Mouse (Mus musculus): ENCODE measurements around the gene Specc1. TPM values are rescaled to one million over a fixed set of nuclear protein-coding genes. Genes with fewer than 3 reads are reported as not detected.

Specc1 gene
- polyA plus RNA-seq, 1 experiment from 2014 or later = 17.1 TPM

DNA sequence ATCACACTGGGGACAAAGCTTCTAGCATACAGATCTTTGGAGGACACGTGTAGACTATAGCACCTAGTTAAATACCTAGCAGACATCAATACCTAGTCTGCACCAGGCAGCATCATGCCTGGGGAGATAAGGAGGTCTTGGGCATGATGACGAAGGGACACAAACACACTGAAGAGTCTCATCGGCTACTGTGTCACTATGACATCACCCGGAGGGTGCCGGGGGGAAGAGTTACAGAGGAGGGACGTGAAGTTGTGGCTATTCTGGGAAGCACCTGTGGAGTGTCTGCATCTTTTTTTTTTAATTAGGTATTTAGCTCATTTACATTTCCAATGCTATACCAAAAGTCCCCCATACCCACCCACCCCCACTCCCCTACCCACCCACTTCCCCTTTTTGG is 55.5 kb downstream of the Specc1 start:
- H3K4me2 ChIP-seq = no peak overlapping the region
- 81% methylated on average over 6 of the region's 6 CpGs for WGBS (ENCODE audit: insufficient replicate concordance)
- 0 out of 2 replicates have a peak, but pooled peaks cover 4% of the 10 kb centered on the region for H3K27me3 ChIP-seq (ENCODE audit: control insufficient read depth, insufficient read depth, low read length)
- no peak overlapping the region for H3K9ac ChIP-seq (ENCODE audit: low read depth, low read length)
- no peak overlapping the region for H3K4me3 ChIP-seq (ENCODE audit: low read depth, low read length)
- H3K9me3 ChIP-seq (replicated peaks; ENCODE audit: control insufficient read depth, low read length) = no peaks in the 10 kb centered on the region
- H3K4me1 ChIP-seq (ENCODE audit: control insufficient read depth, insufficient read depth, low read length) = no peaks in the 10 kb centered on the region
- no peak overlapping the region for H3K27ac ChIP-seq (ENCODE audit: low read depth, low read length)
- no peaks in the 10 kb centered on the region for H3K36me3 ChIP-seq (ENCODE audit: control insufficient read depth, insufficient read depth, low read length)
- no peak for ATAC-seq (replicated peaks; ENCODE audit: insufficient number of reproducible peaks, low FRiP score, low TSS enrichment)

DNA sequence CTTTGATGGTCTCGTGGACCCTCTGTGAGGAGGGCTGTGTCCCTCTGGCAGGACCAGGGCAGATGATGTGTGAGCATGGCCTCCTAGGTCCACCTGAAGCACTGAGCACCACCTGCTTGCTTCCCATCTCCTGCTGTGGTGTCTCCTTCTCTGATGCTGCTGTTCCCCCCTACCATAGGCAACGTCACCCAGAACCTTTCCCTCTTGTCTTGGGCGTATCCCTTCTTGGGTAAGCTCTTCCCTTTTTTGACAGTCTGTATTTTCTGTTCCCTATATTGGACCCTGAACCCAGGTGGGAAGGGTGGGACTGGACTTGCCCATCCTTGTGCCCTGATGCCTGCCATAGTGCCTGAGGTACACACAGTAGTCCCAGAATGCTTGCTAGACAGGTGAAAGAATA is 56.9 kb downstream of the Specc1 start:
- H3K27ac ChIP-seq (ENCODE audit: low read depth, low read length) = no peak overlapping the region
- no peak overlapping the region for H3K9ac ChIP-seq (ENCODE audit: low read depth, low read length)
- WGBS (ENCODE audit: insufficient replicate concordance) = 80% methylated on average over 3 of the region's 3 CpGs
- H3K4me2 ChIP-seq = no peak overlapping the region
- no peak for ATAC-seq (replicated peaks; ENCODE audit: insufficient number of reproducible peaks, low FRiP score, low TSS enrichment)
- no peaks in the 10 kb centered on the region for H3K36me3 ChIP-seq (ENCODE audit: control insufficient read depth, insufficient read depth, low read length)
- H3K4me3 ChIP-seq (ENCODE audit: low read depth, low read length) = no peak overlapping the region
- H3K9me3 ChIP-seq (replicated peaks; ENCODE audit: control insufficient read depth, low read length) = no peaks in the 10 kb centered on the region
- 0 out of 2 replicates have a peak, but pooled peaks cover 4% of the 10 kb centered on the region for H3K27me3 ChIP-seq (ENCODE audit: control insufficient read depth, insufficient read depth, low read length)
- H3K4me1 ChIP-seq (ENCODE audit: control insufficient read depth, insufficient read depth, low read length) = no peaks in the 10 kb centered on the region

DNA sequence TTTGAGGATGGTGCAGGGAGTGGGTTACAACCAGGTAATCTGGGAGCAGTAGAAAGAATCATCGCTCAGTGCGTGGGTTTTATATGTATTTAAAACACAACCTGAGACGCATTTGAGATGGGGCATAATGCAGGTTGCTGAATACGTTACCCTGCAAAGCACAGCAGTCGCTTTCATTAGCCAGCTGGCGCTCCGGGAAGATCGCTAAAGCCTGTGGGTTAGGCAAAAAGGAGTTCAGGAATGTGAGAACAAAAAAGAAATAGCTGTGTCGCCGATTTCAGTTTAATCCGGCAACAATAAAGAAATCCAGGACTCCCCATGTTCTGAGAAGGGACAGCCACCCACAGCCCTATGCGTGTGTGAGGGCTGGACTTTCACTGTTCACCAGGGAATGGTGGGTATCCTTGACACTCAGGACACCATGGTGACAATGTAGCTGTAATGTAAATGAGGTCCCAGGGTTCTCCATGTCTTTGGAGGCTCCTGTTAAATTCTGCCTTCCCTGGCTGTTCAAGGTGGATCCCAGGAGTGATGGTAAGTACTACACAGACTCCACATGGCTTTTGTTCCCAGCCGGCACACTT is 58.6 kb downstream of the Specc1 start:
- no peak for ATAC-seq (replicated peaks; ENCODE audit: insufficient number of reproducible peaks, low FRiP score, low TSS enrichment)
- Histone ChIP-seq H3K4me3 (ENCODE audit: low read depth, low read length) (no peak overlapping the region), H3K9ac (ENCODE audit: low read depth, low read length) (no peak overlapping the region), H3K4me1 (ENCODE audit: control insufficient read depth, insufficient read depth, low read length) (no peaks in the 10 kb centered on the region), H3K9me3 (replicated peaks; ENCODE audit: control insufficient read depth, low read length) (no peaks in the 10 kb centered on the region), H3K27ac (ENCODE audit: low read depth, low read length) (no peak overlapping the region), H3K36me3 (ENCODE audit: control insufficient read depth, insufficient read depth, low read length) (no peaks in the 10 kb centered on the region), H3K27me3 (ENCODE audit: control insufficient read depth, insufficient read depth, low read length) (0 out of 2 replicates have a peak, but pooled peaks cover 4% of the 10 kb centered on the region), H3K4me2 (no peak overlapping the region)
- 59% methylated on average over 13 of the region's 13 CpGs for WGBS (ENCODE audit: insufficient replicate concordance)

DNA sequence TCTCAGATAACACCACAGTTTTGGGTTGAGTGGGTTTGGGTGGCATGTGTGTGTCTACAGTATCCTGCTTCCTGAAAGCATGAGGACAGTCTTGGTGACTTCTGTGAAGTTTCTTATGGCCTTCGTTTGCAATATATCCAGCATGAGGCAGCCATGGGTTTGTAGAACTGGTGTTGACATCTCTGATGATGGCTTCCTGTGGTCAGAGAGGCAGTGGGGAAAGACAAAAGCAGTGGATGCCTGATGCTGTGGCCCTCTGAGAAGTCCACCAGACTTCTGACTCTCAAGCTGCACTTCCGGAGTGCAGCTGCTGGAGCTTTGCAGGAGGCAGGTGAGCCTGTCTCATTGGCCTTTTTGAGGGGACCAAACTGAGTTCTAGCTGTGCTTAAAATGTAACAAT is 60.4 kb downstream of the Specc1 start:
- no peaks in the 10 kb centered on the region for H3K4me1 ChIP-seq (ENCODE audit: control insufficient read depth, insufficient read depth, low read length)
- H3K4me3 ChIP-seq (ENCODE audit: low read depth, low read length) = no peak overlapping the region
- no peak overlapping the region for H3K27ac ChIP-seq (ENCODE audit: low read depth, low read length)
- no peak overlapping the region for H3K9ac ChIP-seq (ENCODE audit: low read depth, low read length)
- ATAC-seq (replicated peaks; ENCODE audit: insufficient number of reproducible peaks, low FRiP score, low TSS enrichment) = no peak
- H3K4me2 ChIP-seq = no peak overlapping the region
- H3K27me3 ChIP-seq (ENCODE audit: control insufficient read depth, insufficient read depth, low read length) = 0 out of 2 replicates have a peak, but pooled peaks cover 4% of the 10 kb centered on the region
- H3K9me3 ChIP-seq (replicated peaks; ENCODE audit: control insufficient read depth, low read length) = no peaks in the 10 kb centered on the region
- no peaks in the 10 kb centered on the region for H3K36me3 ChIP-seq (ENCODE audit: control insufficient read depth, insufficient read depth, low read length)
- 74% methylated on average over 2 of the region's 2 CpGs for WGBS (ENCODE audit: insufficient replicate concordance)

DNA sequence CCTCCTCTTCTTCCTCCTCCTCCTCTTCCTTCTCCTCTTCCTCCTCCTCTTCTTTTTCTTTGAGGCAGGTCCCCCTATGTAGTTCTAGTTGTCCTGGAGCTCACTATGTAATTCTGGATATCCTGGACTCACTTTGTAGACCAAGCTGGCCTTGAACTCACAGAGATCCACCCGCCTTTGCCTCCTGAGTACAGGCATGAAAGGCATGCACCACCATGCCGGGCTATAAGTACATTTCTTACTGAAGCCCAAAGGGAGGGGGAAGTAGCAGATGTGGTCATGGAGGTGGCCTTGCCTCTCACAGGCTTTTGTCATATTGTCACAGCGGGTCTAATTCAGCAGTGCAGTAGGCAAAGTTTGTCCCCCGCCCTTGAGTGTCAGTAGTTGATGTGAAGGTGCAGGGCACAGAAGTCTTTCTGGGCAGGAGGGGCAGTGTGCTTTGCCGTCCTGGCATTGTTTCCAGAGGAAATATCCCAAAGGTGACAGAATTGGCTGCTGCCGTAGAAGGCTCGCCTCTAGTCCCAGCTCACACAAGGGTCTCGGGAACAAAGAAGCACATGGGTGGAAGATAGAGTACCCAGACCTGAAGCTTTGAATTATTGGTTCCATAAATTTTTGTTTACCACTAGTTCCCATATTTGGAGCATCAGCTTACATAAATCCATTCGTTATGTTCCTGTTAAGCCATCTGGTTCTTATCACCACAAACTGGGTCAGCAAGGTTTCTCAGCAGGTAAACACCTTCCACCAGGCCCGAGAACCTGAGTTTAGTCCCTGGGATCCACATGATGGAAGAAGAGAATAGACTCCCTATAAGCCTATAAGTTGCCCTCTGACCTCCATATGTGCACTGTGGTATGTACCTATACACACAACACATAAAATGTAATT is 62.0 kb downstream of the Specc1 start:
- Histone ChIP-seq H3K9me3 (replicated peaks; ENCODE audit: control insufficient read depth, low read length) (no peaks in the 10 kb centered on the region), H3K4me1 (ENCODE audit: control insufficient read depth, insufficient read depth, low read length) (no peaks in the 10 kb centered on the region), H3K27ac (ENCODE audit: low read depth, low read length) (no peak overlapping the region), H3K4me2 (no peak overlapping the region), H3K36me3 (ENCODE audit: control insufficient read depth, insufficient read depth, low read length) (no peaks in the 10 kb centered on the region), H3K9ac (ENCODE audit: low read depth, low read length) (no peak overlapping the region), H3K27me3 (ENCODE audit: control insufficient read depth, insufficient read depth, low read length) (0 out of 2 replicates have a peak, but pooled peaks cover 4% of the 10 kb centered on the region), H3K4me3 (ENCODE audit: low read depth, low read length) (no peak overlapping the region)
- ATAC-seq (replicated peaks; ENCODE audit: insufficient number of reproducible peaks, low FRiP score, low TSS enrichment) = no peak
- WGBS (ENCODE audit: insufficient replicate concordance) = 68% methylated on average over 10 of the region's 10 CpGs

DNA sequence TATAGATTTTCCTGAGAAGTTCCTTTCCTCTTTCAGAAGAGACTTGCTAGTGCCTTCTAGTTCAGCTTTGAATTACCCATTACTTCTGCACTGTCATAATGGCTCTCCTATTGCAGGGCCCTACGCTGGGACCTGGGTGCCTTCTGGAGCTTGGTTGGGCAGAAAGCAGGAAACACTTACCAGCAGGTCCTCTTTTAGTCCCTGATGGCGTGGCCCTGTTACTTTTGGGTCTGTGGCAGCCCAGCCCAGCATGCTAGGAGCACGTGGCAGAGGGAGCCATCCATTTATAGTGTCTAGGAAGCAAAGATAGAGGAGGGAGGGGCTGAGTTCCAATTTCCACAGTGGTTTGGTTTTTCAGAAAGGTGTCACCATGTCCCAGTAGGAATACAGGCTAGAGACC is 63.3 kb downstream of the Specc1 start:
- Histone ChIP-seq H3K4me1 (ENCODE audit: control insufficient read depth, insufficient read depth, low read length) (no peaks in the 10 kb centered on the region), H3K27ac (ENCODE audit: low read depth, low read length) (no peak overlapping the region), H3K27me3 (ENCODE audit: control insufficient read depth, insufficient read depth, low read length) (0 out of 2 replicates have a peak, but pooled peaks cover 4% of the 10 kb centered on the region), H3K9me3 (replicated peaks; ENCODE audit: control insufficient read depth, low read length) (no peaks in the 10 kb centered on the region), H3K36me3 (ENCODE audit: control insufficient read depth, insufficient read depth, low read length) (no peaks in the 10 kb centered on the region), H3K4me3 (ENCODE audit: low read depth, low read length) (no peak overlapping the region), H3K9ac (ENCODE audit: low read depth, low read length) (no peak overlapping the region), H3K4me2 (no peak overlapping the region)
- WGBS (ENCODE audit: insufficient replicate concordance) = 60% methylated on average over 3 of the region's 3 CpGs
- no peak for ATAC-seq (replicated peaks; ENCODE audit: insufficient number of reproducible peaks, low FRiP score, low TSS enrichment)

DNA sequence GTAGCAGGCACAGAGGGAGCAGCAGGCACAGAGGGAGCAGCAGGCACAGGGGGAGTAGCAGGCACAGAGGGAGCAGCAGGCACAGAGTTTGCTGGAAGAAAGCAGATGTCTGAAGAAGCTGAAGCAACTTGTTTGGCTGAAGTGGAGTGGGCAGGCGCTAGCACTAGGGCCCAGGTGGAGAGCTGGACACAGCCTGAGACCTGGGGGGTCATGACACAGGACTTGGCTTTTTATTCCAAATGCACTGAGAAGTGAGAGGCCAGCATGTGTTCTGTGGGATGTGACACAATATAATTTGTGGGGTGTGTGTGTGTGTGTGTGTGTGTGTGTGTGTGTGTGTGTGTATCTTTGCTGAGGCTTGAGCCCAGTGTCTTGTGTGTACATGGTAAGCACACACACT is 64.3 kb downstream of the Specc1 start:
- H3K27ac ChIP-seq (ENCODE audit: low read depth, low read length) = no peak overlapping the region
- H3K4me1 ChIP-seq (ENCODE audit: control insufficient read depth, insufficient read depth, low read length) = no peaks in the 10 kb centered on the region
- no peak for ATAC-seq (replicated peaks; ENCODE audit: insufficient number of reproducible peaks, low FRiP score, low TSS enrichment)
- no peak overlapping the region for H3K9ac ChIP-seq (ENCODE audit: low read depth, low read length)
- H3K4me3 ChIP-seq (ENCODE audit: low read depth, low read length) = no peak overlapping the region
- H3K9me3 ChIP-seq (replicated peaks; ENCODE audit: control insufficient read depth, low read length) = no peaks in the 10 kb centered on the region
- no peaks in the 10 kb centered on the region for H3K27me3 ChIP-seq (ENCODE audit: control insufficient read depth, insufficient read depth, low read length)
- no peaks in the 10 kb centered on the region for H3K36me3 ChIP-seq (ENCODE audit: control insufficient read depth, insufficient read depth, low read length)
- WGBS (ENCODE audit: insufficient replicate concordance) = 100% methylated on average over 1 of the region's 1 CpGs
- no peak overlapping the region for H3K4me2 ChIP-seq

DNA sequence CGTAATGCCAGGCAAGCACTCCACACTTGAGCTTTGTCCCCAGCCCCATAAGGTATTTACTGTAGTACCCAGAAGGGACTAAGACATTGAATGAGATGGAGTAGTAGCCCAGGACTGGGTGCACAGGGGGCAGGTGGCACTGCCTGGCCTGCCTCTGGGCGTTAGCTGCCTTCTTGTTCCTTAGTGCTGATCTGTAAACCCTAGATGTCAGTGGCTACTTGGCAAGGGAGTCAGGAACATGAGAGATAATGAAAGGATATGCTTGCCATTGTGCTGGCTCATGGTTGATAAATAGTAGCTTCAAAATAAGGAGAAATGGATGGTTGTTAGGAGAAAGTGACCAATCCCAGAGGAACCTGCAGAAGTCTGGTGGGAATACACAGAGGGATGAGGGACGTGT is 65.5 kb downstream of the Specc1 start:
- 84% methylated on average over 3 of the region's 3 CpGs for WGBS (ENCODE audit: insufficient replicate concordance)
- H3K4me3 ChIP-seq (ENCODE audit: low read depth, low read length) = no peak overlapping the region
- no peak for ATAC-seq (replicated peaks; ENCODE audit: insufficient number of reproducible peaks, low FRiP score, low TSS enrichment)
- H3K9me3 ChIP-seq (replicated peaks; ENCODE audit: control insufficient read depth, low read length) = no peaks in the 10 kb centered on the region
- no peaks in the 10 kb centered on the region for H3K27me3 ChIP-seq (ENCODE audit: control insufficient read depth, insufficient read depth, low read length)
- no peaks in the 10 kb centered on the region for H3K4me1 ChIP-seq (ENCODE audit: control insufficient read depth, insufficient read depth, low read length)
- H3K27ac ChIP-seq (ENCODE audit: low read depth, low read length) = no peak overlapping the region
- H3K36me3 ChIP-seq (ENCODE audit: control insufficient read depth, insufficient read depth, low read length) = no peaks in the 10 kb centered on the region
- no peak overlapping the region for H3K9ac ChIP-seq (ENCODE audit: low read depth, low read length)
- H3K4me2 ChIP-seq = no peak overlapping the region

All from heart, embryonic 11.5 days (tissue).